Mouse (Mus musculus): ENCODE results near the gene Gltp.

Gltp gene

DNA sequence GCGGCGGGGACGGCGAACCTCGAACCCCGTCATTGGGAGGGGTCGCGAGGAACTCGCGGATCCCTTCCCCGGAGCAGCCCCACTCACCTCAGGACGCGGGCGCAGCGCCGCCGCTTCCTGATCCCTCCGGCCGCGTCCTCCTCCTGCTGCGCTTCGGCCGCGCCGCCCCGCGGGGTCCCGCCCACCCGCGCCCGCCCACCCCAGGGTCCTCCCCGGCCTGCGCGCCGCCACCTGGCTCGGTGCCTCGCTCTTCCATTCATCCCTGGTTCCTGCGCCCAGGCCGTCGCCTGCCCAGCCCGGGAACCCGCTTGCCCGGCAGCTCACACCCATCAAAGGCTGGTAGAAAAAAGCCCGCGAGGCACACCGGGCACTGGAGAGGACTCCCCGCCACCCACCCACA lies 32.5 kb downstream of the Gltp start, which contains the start of gene Trpv4:
Gene Trpv4 (minus strand): TSS at position 167 of the 400 bp plus-strand sequence.
- no peak for DNase-seq (ENCODE audit: low spot score)

DNA sequence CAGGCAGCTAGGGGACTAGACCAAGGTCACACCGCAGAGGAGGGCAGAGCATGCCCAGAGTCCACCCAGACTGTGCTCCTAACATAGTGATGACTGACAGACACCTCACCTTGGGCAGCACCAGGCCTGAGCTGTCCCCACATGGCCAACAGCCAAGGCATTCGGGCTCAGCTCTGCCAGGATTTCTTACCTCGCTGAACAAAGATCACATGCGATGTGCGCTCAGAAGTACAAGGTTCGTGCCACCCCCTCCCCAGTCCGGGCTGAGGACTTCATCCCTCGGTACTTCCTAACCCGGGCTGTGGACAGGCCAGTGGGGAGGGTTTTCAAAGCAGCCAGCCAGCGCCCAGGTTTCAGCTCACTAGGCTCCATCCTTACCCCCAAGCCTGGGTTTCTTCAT lies 33.4 kb downstream of the Gltp start:
- no peak for DNase-seq (ENCODE audit: low spot score)

DNA sequence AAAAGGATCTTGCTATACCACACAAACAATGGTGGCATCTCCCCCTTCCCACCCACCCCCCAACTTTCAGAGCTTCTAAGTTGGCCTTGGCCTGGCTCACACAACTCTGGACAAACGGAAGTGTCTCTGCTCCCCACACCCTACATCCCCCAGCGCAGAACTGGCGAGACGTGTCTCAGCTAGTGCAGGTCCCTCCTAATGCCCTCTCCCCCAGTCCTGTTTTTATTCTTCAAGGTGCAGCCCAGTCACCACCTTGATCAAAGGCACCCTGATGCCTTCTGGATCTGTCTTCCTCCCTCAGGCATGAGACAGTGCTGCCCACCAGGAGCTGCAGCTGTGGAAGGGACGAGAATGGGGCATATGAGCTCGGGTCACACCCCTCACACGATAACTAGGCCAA lies 34.5 kb downstream of the Gltp start:
- DNase-seq (ENCODE audit: low spot score) = no peak

DNA sequence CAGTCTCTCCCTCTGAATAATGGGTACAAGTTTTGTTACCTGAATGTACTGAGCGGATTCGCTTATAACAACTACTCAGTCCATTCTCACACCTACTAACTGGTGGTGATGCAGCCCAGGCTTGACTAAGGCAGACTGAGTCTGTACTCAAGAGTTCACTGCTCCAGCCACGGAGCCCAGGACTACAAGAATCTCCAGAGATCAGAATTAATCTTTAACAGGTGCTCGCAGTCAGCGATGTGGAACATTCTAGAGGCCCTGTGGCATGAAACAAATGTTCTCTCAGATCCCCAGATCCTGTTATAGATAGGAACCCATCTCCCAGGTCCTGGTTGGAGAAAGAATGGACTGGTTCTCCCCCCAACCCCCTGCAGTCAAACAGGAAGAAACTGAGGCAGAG lies 35.1 kb downstream of the Gltp start:
- no peak for DNase-seq (ENCODE audit: low spot score)

- DNase-seq (ENCODE audit: low spot score) = peak; percentile 36
These were observed 36.9 kb downstream of the Gltp start for GRCm38 (mm10) chr5:114653656-114654437.

GRCm38 (mm10) chr5:114651449-114651848 lies 39.3 kb downstream of the Gltp start:
- DNase-seq (ENCODE audit: low spot score) = no peak

DNA sequence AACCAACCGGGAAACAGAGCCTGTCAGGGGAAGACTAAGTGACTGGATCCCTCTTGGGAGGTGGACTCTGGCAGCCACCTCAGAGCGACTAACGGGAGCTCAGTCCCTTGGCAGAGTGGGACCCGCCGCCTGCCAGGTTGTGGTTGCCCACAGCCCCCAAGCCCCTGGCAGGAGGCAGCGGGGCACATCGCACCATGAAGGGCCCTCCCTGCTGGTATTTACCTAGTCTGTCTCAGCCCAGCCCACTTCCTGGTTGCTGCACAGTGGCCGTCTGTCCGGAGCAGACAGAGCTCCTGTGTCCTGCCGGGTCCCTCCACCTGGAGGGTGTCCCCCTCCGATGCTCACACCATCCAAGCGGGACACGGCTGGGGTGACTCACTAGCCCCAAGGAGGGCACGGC lies 39.8 kb downstream of the Gltp start:
- DNase-seq (ENCODE audit: low spot score) = no peak

- peak; percentile 44 for DNase-seq (ENCODE audit: low spot score)
These were observed 42.0 kb downstream of the Gltp start for GRCm38 (mm10) chr5:114648728-114649311.

- peak; percentile 59 for DNase-seq (ENCODE audit: low spot score)
These were observed 43.4 kb downstream of the Gltp start for GRCm38 (mm10) chr5:114647211-114647974.

- DNase-seq (ENCODE audit: low spot score) = no peak
These were observed 44.9 kb downstream of the Gltp start for GRCm38 (mm10) chr5:114645916-114646315.

DNA sequence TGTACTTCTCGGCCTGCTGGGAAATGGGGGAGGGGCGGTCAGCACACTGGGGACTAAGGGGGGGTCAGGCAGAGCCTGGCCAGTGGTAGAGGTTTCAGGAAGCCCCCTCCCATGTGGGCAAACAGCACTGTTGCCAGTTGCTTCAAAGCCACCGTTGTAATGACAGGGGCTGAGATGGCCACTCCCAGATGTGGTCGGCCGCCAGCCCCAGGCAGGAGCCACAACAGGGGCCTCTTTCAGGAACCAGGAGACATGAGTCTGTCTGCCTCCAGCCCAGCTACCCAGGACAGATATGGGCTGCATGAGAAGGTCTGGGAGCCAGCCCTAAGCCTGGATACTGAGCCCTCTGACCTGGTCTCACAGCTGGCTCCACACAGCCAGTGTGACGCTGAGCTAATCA lies 45.9 kb downstream of the Gltp start:
- no peak for DNase-seq (ENCODE audit: low spot score)

GRCm38 (mm10) chr5:114640809-114641208 lies 50.0 kb downstream of the Gltp start:
- DNase-seq (ENCODE audit: low spot score) = no peak

GRCm38 (mm10) chr5:114639645-114639957 lies 51.2 kb downstream of the Gltp start:
- no peak for DNase-seq (ENCODE audit: low spot score)

DNA sequence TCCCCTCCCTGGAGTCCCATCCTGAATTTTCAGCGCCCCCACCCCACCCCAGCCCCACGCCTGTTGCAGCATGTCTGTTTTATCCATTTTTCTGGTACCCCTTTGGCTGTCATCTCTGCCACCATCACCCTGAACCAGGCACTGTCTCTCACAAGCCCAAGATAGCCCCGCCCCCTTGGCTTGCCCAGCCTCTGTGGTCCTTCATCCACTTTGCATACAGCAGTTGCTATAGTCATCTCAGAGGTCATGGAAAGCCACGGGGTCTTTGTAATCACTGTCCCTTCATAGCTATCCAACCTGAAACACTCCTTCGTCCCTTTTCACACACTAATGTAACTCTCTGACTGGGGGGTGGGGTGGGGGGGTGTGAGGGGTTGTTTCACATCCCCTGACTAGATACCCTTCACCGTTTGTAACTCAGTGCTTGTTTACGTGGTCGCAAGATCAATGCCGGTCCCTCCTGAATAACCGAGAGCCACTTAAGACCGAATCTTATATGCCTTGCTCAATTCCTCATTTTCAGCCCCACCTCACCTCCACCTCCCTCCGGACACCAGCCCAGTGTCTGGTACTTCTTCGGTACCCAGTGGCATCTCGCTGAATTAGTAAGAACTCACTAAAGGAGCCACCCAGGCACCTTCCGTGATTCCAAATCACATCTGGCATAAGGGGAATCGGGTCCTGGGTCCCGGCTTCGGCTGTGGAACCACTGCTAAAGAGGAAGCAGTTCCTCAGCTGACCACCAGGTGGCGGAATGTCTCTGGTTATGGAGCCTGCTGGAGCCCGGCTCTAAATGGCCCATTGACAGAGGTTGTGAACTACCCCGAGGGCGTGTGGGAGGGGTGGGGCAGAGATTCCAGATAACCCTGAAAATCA lies 51.8 kb downstream of the Gltp start:
- DNase-seq (ENCODE audit: low spot score) = peak; percentile 89

GRCm38 (mm10) chr5:114636091-114636490 lies 54.7 kb downstream of the Gltp start:
- no peak for DNase-seq (ENCODE audit: low spot score)

DNA sequence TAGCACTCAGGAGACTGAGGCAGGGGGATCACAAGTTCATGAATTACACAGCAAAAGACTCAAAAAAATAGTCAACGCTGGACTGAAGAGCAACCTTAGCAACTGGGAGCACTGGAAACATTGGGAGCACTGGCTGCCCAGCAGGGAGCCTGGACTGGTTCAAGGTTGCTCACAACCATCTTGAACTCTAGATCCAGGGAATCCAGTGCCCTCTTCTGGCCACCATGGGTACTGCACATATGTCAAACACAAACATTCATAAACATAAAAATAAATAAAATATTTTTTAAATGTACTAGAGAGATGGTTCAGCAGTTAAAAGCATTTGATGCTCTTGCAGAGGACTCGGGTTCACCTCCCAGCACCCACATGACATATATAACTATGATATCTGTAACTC lies 59.4 kb downstream of the Gltp start:
- no peak for DNase-seq (ENCODE audit: low spot score)

DNA sequence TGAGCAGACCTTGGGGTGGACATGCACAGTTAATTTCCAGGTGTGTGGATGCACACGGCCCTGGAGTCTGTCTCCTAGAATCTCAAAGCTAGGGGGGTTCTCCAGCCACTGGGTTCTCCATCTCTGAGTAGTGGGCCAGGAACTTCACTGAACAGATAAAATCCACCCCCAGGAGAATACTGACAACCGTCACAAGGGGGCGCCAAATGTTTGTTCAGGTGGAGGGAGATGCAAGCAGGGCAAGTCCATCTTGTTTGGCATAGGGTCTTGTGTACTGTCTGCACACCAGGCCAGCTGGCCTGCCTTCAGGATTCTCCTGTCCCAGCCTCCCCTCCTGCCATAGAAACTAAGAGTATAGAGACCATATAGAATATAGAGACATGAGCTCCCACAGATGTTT lies 65.2 kb downstream of the Gltp start:
- peak; percentile 40 for DNase-seq (ENCODE audit: low spot score)

GRCm38 (mm10) chr5:114620305-114620704 lies 70.5 kb downstream of the Gltp start:
- DNase-seq (ENCODE audit: low spot score) = no peak
